Mouse (Mus musculus): ENCODE results near the gene Susd6. TPM values are rescaled to one million over a fixed set of nuclear protein-coding genes. Genes with fewer than 3 reads are reported as not detected.
"Not testable (repeated sequence)": the region's sequence is repeated elsewhere in the genome, so short reads cannot be mapped to it uniquely, and the experiment has no call there.

Susd6 gene
- polyA plus RNA-seq, 1 experiment from 2014 or later: 21.7 TPM

GRCm38 (mm10) chr12:80813456-80813855, 23.1 kb downstream of the Susd6 start:
- peaks cover 75% of the 10 kb centered on the region for H3K4me1 ChIP-seq (replicated peaks; ENCODE audit: control insufficient read depth, insufficient read depth, low read length)
- ATAC-seq (replicated peaks; ENCODE audit: low FRiP score): 0 out of 2 replicates have a peak, but pooled peaks have one; percentile 28
- no peaks in the 10 kb centered on the region for H3K9me3 ChIP-seq (ENCODE audit: control insufficient read depth, low read length)
- H3K27ac ChIP-seq (ENCODE audit: low read depth, low read length): peak overlapping the region; percentile 62; the same call in 1 of the 2 replicates
- no peak overlapping the region for H3K9ac ChIP-seq (ENCODE audit: low read depth, low read length)
- no peak overlapping the region for H3K4me3 ChIP-seq (ENCODE audit: low read depth, low read length)
- no peaks in the 10 kb centered on the region for H3K36me3 ChIP-seq (ENCODE audit: control insufficient read depth, insufficient read depth, low read length)
- DNase-seq (ENCODE audit: low spot score): no peak
- 42% methylated on average over 2 of the region's 2 CpGs for WGBS
- H3K27me3 ChIP-seq (replicated peaks; ENCODE audit: control insufficient read depth, insufficient read depth, low read length): no peaks in the 10 kb centered on the region
- peak overlapping the region; percentile 43 for H3K4me2 ChIP-seq

GRCm38 (mm10) chr12:80813872-80814271, 23.6 kb downstream of the Susd6 start:
- WGBS: 71% methylated on average over 4 of the region's 4 CpGs
- DNase-seq (ENCODE audit: low spot score) (no peak), ATAC-seq (replicated peaks; ENCODE audit: low FRiP score) (0 out of 2 replicates have a peak, but pooled peaks have one; percentile 44)
- no peak overlapping the region for H3K9ac ChIP-seq (ENCODE audit: low read depth, low read length)
- H3K4me1 ChIP-seq (replicated peaks; ENCODE audit: control insufficient read depth, insufficient read depth, low read length): peaks cover 76% of the 10 kb centered on the region
- H3K9me3 ChIP-seq (ENCODE audit: control insufficient read depth, low read length): no peaks in the 10 kb centered on the region
- H3K27me3 ChIP-seq (replicated peaks; ENCODE audit: control insufficient read depth, insufficient read depth, low read length): no peaks in the 10 kb centered on the region
- H3K4me2 ChIP-seq: peak overlapping the region; percentile 43
- no peak overlapping the region for H3K4me3 ChIP-seq (ENCODE audit: low read depth, low read length)
- H3K27ac ChIP-seq (ENCODE audit: low read depth, low read length): peak overlapping the region; percentile 62; the same call in 1 of the 2 replicates
- H3K36me3 ChIP-seq (ENCODE audit: control insufficient read depth, insufficient read depth, low read length): no peaks in the 10 kb centered on the region

GRCm38 (mm10) chr12:80814529-80814928, 24.2 kb downstream of the Susd6 start:
- WGBS: 29% methylated on average over 3 of the region's 3 CpGs
- ATAC-seq (replicated peaks; ENCODE audit: low FRiP score): no peak
- no peaks in the 10 kb centered on the region for H3K9me3 ChIP-seq (ENCODE audit: control insufficient read depth, low read length)
- no peaks in the 10 kb centered on the region for H3K36me3 ChIP-seq (ENCODE audit: control insufficient read depth, insufficient read depth, low read length)
- H3K27me3 ChIP-seq (replicated peaks; ENCODE audit: control insufficient read depth, insufficient read depth, low read length): no peaks in the 10 kb centered on the region
- DNase-seq (ENCODE audit: low spot score): no peak
- H3K4me2 ChIP-seq: peak overlapping the region; percentile 22
- peak overlapping the region; percentile 33; the same call in 1 of the 2 replicates for H3K27ac ChIP-seq (ENCODE audit: low read depth, low read length)
- H3K9ac ChIP-seq (ENCODE audit: low read depth, low read length): no peak overlapping the region
- peaks cover 76% of the 10 kb centered on the region for H3K4me1 ChIP-seq (replicated peaks; ENCODE audit: control insufficient read depth, insufficient read depth, low read length)
- no peak overlapping the region for H3K4me3 ChIP-seq (ENCODE audit: low read depth, low read length)

GRCm38 (mm10) chr12:80815298-80815697, 25.0 kb downstream of the Susd6 start:
- Histone ChIP-seq H3K27me3 (replicated peaks; ENCODE audit: control insufficient read depth, insufficient read depth, low read length) (no peaks in the 10 kb centered on the region), H3K9me3 (ENCODE audit: control insufficient read depth, low read length) (no peaks in the 10 kb centered on the region), H3K4me2 (peak overlapping the region; percentile 25; the same call in 1 of the 2 replicates), H3K27ac (ENCODE audit: low read depth, low read length) (peak overlapping the region; percentile 65), H3K4me3 (ENCODE audit: low read depth, low read length) (no peak overlapping the region), H3K9ac (ENCODE audit: low read depth, low read length) (no peak overlapping the region), H3K4me1 (replicated peaks; ENCODE audit: control insufficient read depth, insufficient read depth, low read length) (peaks cover 74% of the 10 kb centered on the region), H3K36me3 (ENCODE audit: control insufficient read depth, insufficient read depth, low read length) (no peaks in the 10 kb centered on the region)
- no peak for DNase-seq (ENCODE audit: low spot score)
- WGBS: 13% methylated on average over 1 of the region's 1 CpGs
- ATAC-seq (replicated peaks; ENCODE audit: low FRiP score): no peak

- Histone ChIP-seq H3K4me2 (peak overlapping the region; percentile 28; the same call in 1 of the 2 replicates), H3K27ac (ENCODE audit: low read depth, low read length) (peak overlapping the region; percentile 65; the same call in 1 of the 2 replicates), H3K9ac (ENCODE audit: low read depth, low read length) (no peak overlapping the region), H3K27me3 (replicated peaks; ENCODE audit: control insufficient read depth, insufficient read depth, low read length) (no peaks in the 10 kb centered on the region), H3K36me3 (ENCODE audit: control insufficient read depth, insufficient read depth, low read length) (no peaks in the 10 kb centered on the region), H3K9me3 (ENCODE audit: control insufficient read depth, low read length) (no peaks in the 10 kb centered on the region), H3K4me3 (ENCODE audit: low read depth, low read length) (no peak overlapping the region), H3K4me1 (replicated peaks; ENCODE audit: control insufficient read depth, insufficient read depth, low read length) (peaks cover 76% of the 10 kb centered on the region)
- DNase-seq (ENCODE audit: low spot score): no peak
- ATAC-seq (replicated peaks; ENCODE audit: low FRiP score): no peak
- 43% methylated on average over 3 of the region's 3 CpGs for WGBS
These were observed 25.6 kb downstream of the Susd6 start for GRCm38 (mm10) chr12:80815893-80816292.

- no peak for DNase-seq (ENCODE audit: low spot score)
- Histone ChIP-seq H3K4me3 (ENCODE audit: low read depth, low read length) (no peak overlapping the region), H3K27me3 (replicated peaks; ENCODE audit: control insufficient read depth, insufficient read depth, low read length) (no peaks in the 10 kb centered on the region), H3K9me3 (ENCODE audit: control insufficient read depth, low read length) (no peaks in the 10 kb centered on the region), H3K27ac (ENCODE audit: low read depth, low read length) (peak overlapping the region; percentile 65; the same call in 1 of the 2 replicates), H3K9ac (ENCODE audit: low read depth, low read length) (no peak overlapping the region), H3K4me2 (no peak overlapping the region), H3K36me3 (ENCODE audit: control insufficient read depth, insufficient read depth, low read length) (no peaks in the 10 kb centered on the region), H3K4me1 (replicated peaks; ENCODE audit: control insufficient read depth, insufficient read depth, low read length) (peaks cover 82% of the 10 kb centered on the region)
- 58% methylated on average over 1 of the region's 1 CpGs for WGBS
- no peak for ATAC-seq (replicated peaks; ENCODE audit: low FRiP score)
These were observed 26.2 kb downstream of the Susd6 start for GRCm38 (mm10) chr12:80816380-80817086.

- Histone ChIP-seq H3K4me3 (ENCODE audit: low read depth, low read length) (no peak overlapping the region), H3K36me3 (ENCODE audit: control insufficient read depth, insufficient read depth, low read length) (no peaks in the 10 kb centered on the region), H3K4me1 (replicated peaks; ENCODE audit: control insufficient read depth, insufficient read depth, low read length) (peaks cover 81% of the 10 kb centered on the region), H3K9ac (ENCODE audit: low read depth, low read length) (no peak overlapping the region), H3K9me3 (ENCODE audit: control insufficient read depth, low read length) (no peaks in the 10 kb centered on the region), H3K27me3 (replicated peaks; ENCODE audit: control insufficient read depth, insufficient read depth, low read length) (no peaks in the 10 kb centered on the region), H3K4me2 (peak overlapping the region; percentile 46), H3K27ac (ENCODE audit: low read depth, low read length) (no peak overlapping the region)
- ATAC-seq (replicated peaks; ENCODE audit: low FRiP score) (peak; percentile 85), DNase-seq (ENCODE audit: low spot score) (no peak)
These were observed 27.5 kb downstream of the Susd6 start for GRCm38 (mm10) chr12:80817697-80818235.

- DNase-seq (ENCODE audit: low spot score); H3K4me3 ChIP-seq (ENCODE audit: low read depth, low read length); H3K27me3 ChIP-seq (replicated peaks; ENCODE audit: control insufficient read depth, insufficient read depth, low read length); H3K4me2 ChIP-seq; H3K9ac ChIP-seq (ENCODE audit: low read depth, low read length); ATAC-seq (replicated peaks; ENCODE audit: low FRiP score); H3K9me3 ChIP-seq (ENCODE audit: control insufficient read depth, low read length); H3K36me3 ChIP-seq (ENCODE audit: control insufficient read depth, insufficient read depth, low read length); H3K27ac ChIP-seq (ENCODE audit: low read depth, low read length): not testable (repeated sequence)
- WGBS: 36% methylated on average over 2 of the region's 2 CpGs
- H3K4me1 ChIP-seq (replicated peaks; ENCODE audit: control insufficient read depth, insufficient read depth, low read length): peaks cover 74% of the 10 kb centered on the region
These were observed 28.7 kb downstream of the Susd6 start for GRCm38 (mm10) chr12:80819020-80819419.

Measured in liver, embryonic 11.5 days (tissue).